Mouse (Mus musculus) small intestine, adult 2 months (tissue): ENCODE measurements around the gene Ralbp1.

Experiments
- CTCF ChIP-seq: fragments of 200-500 bp; IDR thresholded peaks from 2 replicates; pipeline ENCODE4 v1.5.1; 2012; ENCODE audit warnings: low read depth, mild to moderate bottlenecking, control low read depth, inconsistent platforms, low read length, moderate library complexity, mixed read lengths; ENCODE audit not compliant: insufficient replicate concordance, insufficient read length; ENCODE audit errors: extremely low read depth
- POLR2A ChIP-seq: fragments of 200-500 bp; IDR thresholded peaks from 2 replicates; pipeline ENCODE4 v1.6.1; 2012; ENCODE audit warnings: low read depth, mild to moderate bottlenecking, control low read depth, inconsistent platforms, low read length, moderate library complexity

DNA sequence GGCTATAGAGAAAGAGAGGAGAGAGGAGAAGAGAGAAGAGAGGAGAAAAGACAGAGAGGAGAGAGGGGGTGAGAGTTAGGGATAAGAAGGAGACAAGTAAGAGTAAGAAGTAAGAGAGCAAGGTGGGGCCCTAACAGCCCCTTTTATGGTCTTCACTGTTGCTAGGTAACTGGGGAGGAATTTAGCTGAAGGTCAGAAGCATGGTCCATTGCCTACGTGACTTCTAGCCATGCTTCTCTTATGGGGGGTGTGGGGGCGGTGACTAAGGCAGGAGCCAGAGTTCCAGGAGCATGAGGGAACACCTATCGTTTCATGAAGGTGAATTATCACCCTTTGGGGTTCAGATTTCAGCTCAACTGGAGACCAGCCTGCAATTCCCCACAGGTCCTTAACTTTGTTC is 10.4 kb upstream of the Ralbp1 start:
- TF ChIP-seq POLR2A (no peak), CTCF (no peak)
